Mouse (Mus musculus): ENCODE measurements around the gene Atxn3.

- no peak for TF ChIP-seq CTCF (IDR thresholded peaks at IDR 0.05; ENCODE audit: low read depth, low read length)
- no peak for TF ChIP-seq POLR2A (IDR thresholded peaks at IDR 0.05; ENCODE audit: insufficient read depth, low read length)
- TF ChIP-seq EP300 (IDR thresholded peaks at IDR 0.05; ENCODE audit: insufficient read depth, low read depth, low read length): no peak
Observed at GRCm38 (mm10) chr12:101884926-101885325, 73.1 kb downstream of the Atxn3 start.
